Mouse (Mus musculus) testis, adult 2 months (tissue): Measurements from ENCODE around the gene Bora.

Experiments used
- CTCF ChIP-seq: fragments of 200-500 bp; IDR thresholded peaks from 2 replicates; pipeline ENCODE4 v1.5.1; 2012; ENCODE audit warnings: low read depth, mild to moderate bottlenecking, inconsistent platforms, low read length, moderate library complexity; ENCODE audit not compliant: control insufficient read depth, insufficient read depth, insufficient replicate concordance
- POLR2A ChIP-seq: fragments of 200-500 bp; IDR thresholded peaks from 2 replicates; pipeline ENCODE4 v1.6.1; 2012; ENCODE audit warnings: low read depth, mild to moderate bottlenecking, inconsistent platforms, low read length, moderate library complexity; ENCODE audit not compliant: control insufficient read depth

GRCm38 (mm10) chr14:99063091-99063490 lies 17.1 kb downstream of the Bora start:
- TF ChIP-seq POLR2A (no peak), CTCF (no peak)
